Mouse (Mus musculus) hindbrain, embryonic 13.5 days (tissue): ENCODE data around the gene Qsox1. TPM values are rescaled to one million over a fixed set of nuclear protein-coding genes. Genes with fewer than 3 reads are reported as not detected.

Experiments
- ATAC-seq: fragments of 200-750 bp; cut with Nextera tagmentation; 2 replicates; pipeline ENCODE4 v1.8.0; 2017; ENCODE audit warnings: moderate TSS enrichment; ENCODE audit not compliant: low FRiP score
- H3K27ac ChIP-seq: fragments of 300-500 bp; sonication (generic); 2 replicates; pipeline ENCODE4 v1.5.1; 2015; ENCODE audit warnings: inconsistent platforms, mild to moderate bottlenecking, moderate library complexity
- H3K27me3 ChIP-seq: fragments of 300-500 bp; sonication (generic); 2 replicates; pipeline ENCODE4 v1.6.1; 2015; ENCODE audit warnings: mild to moderate bottlenecking, inconsistent platforms
- H3K36me3 ChIP-seq: fragments of 300-500 bp; sonication (generic); 2 replicates; pipeline ENCODE4 v1.6.1; 2015; ENCODE audit warnings: mild to moderate bottlenecking, inconsistent platforms
- H3K4me1 ChIP-seq: fragments of 300-500 bp; sonication (generic); replicated peaks from 2 replicates; pipeline ENCODE4 v1.6.1; 2015; ENCODE audit warnings: inconsistent platforms
- H3K4me2 ChIP-seq: fragments of 300-500 bp; sonication (generic); 2 replicates; pipeline ENCODE4 v1.6.1; 2015; ENCODE audit warnings: inconsistent platforms, mild to moderate bottlenecking, moderate library complexity
- H3K4me3 ChIP-seq: fragments of 300-500 bp; sonication (generic); 2 replicates; pipeline ENCODE4 v1.5.1; 2015; ENCODE audit warnings: mild to moderate bottlenecking, inconsistent platforms
- H3K9ac ChIP-seq: fragments of 300-500 bp; sonication (generic); 2 replicates; pipeline ENCODE4 v1.6.1; 2015; ENCODE audit warnings: mild to moderate bottlenecking, inconsistent platforms
- H3K9me3 ChIP-seq: fragments of 300-500 bp; sonication (generic); 2 replicates; pipeline ENCODE4 v1.6.1; 2016; ENCODE audit warnings: inconsistent platforms
- WGBS: fragments of 180-500 bp; shearing (Covaris S2); methylation state at CpG from one replicate; pipeline ENCODE4 v1.1.7; 2015; 5-methylcytosine and 5-hydroxymethylcytosine counted together
- polyA plus RNA-seq: library from polyadenylated mRNA; unstranded; fragments of >200 nt; fragmentation: Nextera tagmentation; extraction: Ambion mirVana; gene quantifications from 2 replicates; pipeline ENCODE4 v1.2.1, GENCODE M21; 2015

Gene Qsox1
- polyA plus RNA-seq, 1 experiment from 2014 or later = 25.3 TPM

DNA sequence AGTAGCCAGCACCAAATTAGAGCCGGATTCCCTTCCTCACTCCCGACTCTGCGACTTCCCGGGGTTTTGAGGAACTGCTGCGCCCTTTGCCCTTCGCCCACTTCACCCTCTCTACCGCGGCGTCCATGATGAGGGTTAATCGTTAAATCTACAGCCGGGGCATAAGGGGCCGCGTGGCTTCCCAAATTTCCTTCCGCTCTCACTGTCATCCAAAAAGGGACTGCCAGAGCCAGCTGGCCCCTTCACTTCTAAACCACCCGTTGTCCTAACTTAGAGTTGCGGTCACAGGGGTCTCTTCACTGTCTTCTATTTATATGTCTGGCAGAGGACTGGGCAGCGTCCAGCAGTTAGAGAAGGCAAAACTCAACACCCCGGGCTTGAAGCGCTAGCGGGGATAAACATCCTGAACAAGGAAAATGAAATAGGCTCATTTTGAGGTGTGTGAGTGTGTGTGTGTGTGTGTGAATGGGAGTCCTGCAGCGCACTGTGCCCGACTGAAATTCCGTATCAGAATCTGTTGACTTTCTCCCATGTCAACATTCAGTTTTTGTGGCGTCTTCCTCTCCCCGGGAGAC is 74.8 kb downstream of the Qsox1 start:
- no peaks in the 10 kb centered on the region for H3K9me3 ChIP-seq
- no peak for ATAC-seq
- peak overlapping the region; percentile 39; the same call in 1 of the 2 replicates for H3K9ac ChIP-seq
- peak overlapping the region; percentile 21; the same call in 1 of the 2 replicates for H3K4me3 ChIP-seq
- peak overlapping the region; percentile 21 for H3K4me2 ChIP-seq
- H3K36me3 ChIP-seq = no peaks in the 10 kb centered on the region
- no peak overlapping the region; the same call in 1 of the 2 replicates for H3K27ac ChIP-seq
- peaks cover 29% of the 10 kb centered on the region for H3K4me1 ChIP-seq
- peaks cover 99% of the 10 kb centered on the region for H3K27me3 ChIP-seq
- WGBS = under 1% methylated on average over 25 of the region's 25 CpGs

DNA sequence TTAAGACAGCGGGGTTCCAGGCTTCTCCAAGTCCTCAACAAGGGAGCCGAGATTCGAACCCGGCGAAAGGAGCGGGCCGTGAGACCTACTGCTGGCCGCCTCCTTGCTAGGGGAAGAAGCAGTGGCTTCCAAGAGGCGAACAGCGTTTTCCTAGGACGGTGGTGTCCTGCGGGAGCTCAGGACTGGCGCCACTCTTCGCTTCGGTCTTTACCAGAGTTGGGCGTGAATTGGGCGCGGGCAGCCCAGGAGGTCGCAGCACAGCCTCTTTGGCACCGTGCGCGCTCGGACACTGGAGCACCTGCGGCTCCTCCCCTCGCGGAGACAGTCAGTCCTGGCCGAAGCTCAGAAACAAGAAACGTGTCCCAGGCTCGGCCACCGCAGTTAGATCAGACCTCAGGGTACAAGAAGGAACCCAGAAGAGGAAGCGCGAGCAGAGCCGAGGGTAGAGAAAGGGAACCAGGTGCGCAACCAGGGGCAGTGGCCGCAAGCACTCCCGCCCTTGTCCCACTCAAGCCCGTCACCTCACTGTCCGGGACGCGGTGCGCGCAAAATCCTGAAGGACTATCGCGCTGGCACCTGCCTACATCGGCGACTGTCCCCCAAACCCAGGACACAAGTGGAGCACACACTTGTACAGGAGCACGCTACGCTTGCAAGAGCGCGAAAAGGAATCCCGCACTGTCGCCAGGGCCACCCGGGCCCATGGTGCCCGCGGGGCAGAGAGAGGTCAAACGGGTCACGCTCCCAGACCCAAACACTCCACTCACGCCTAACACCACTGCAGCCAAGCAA is 75.5 kb downstream of the Qsox1 start:
- Histone ChIP-seq H3K27ac (no peak overlapping the region), H3K36me3 (no peaks in the 10 kb centered on the region), H3K27me3 (peaks cover 99% of the 10 kb centered on the region), H3K4me2 (peak overlapping the region; percentile 21), H3K9me3 (no peaks in the 10 kb centered on the region), H3K4me1 (peaks cover 22% of the 10 kb centered on the region), H3K9ac (peak overlapping the region; percentile 39; the same call in 1 of the 2 replicates), H3K4me3 (peak overlapping the region; percentile 21)
- WGBS = under 1% methylated on average over 58 of the region's 58 CpGs
- no peak for ATAC-seq

DNA sequence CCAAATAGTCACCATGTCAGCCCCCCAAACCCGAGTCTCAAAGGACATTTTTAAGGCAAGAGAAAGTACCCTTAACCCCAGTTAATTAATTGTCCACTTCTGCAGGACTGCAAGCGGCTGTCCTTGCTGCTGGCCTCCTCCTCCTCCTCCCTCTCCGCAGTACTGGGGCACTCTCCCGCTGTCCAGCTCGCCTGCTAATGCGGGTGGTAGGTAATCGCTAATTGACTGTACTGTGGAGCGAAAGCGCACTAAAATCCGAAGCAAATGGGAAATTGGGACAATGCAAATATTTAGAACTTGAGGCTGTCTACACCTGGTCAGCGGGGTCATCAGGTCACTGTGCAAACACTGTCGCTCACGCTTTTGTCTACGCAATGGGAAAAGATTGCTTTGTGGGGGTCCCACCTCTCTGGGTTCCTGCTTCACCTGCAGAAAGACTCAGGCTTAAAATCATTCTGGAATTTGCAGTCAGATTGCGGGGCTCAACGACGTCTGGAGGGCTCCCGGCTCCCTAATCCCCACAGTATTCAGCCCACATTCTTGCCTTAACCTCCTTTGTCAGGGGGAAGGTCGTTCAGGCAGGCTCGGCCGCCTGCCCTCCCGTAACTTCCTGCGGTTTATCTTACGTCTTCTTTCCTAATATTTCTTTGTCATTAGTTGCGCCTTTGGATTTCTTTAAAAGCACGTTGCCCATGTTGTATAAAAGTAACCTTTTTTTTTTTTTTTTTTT is 76.4 kb downstream of the Qsox1 start:
- Histone ChIP-seq H3K4me3 (no peak overlapping the region), H3K27ac (no peak overlapping the region), H3K4me2 (0 out of 2 replicates have a peak overlapping the region, but pooled peaks have one; percentile 21)

GRCm38 (mm10) chr1:155731156-155731555 is 81.5 kb downstream of the Qsox1 start:
- H3K4me3 ChIP-seq = no peak overlapping the region
- ATAC-seq = no peak
- 3% methylated on average over 2 of the region's 2 CpGs for WGBS
- peaks cover 12% of the 10 kb centered on the region for H3K4me1 ChIP-seq
- no peak overlapping the region for H3K27ac ChIP-seq
- no peaks in the 10 kb centered on the region for H3K36me3 ChIP-seq
- H3K4me2 ChIP-seq = no peak overlapping the region
- H3K9me3 ChIP-seq = no peaks in the 10 kb centered on the region
- no peak overlapping the region for H3K9ac ChIP-seq
- peaks cover 97% of the 10 kb centered on the region for H3K27me3 ChIP-seq

More for the DNA sequence above, 76.4 kb downstream of the Qsox1 start:
- WGBS = under 1% methylated on average over 26 of the region's 26 CpGs
- Histone ChIP-seq H3K27me3 (peaks cover 99% of the 10 kb centered on the region), H3K4me1 (peaks cover 12% of the 10 kb centered on the region; the same call in 1 of the 2 replicates), H3K9ac (no peak overlapping the region), H3K36me3 (no peaks in the 10 kb centered on the region), H3K9me3 (no peaks in the 10 kb centered on the region)
- ATAC-seq = no peak

DNA sequence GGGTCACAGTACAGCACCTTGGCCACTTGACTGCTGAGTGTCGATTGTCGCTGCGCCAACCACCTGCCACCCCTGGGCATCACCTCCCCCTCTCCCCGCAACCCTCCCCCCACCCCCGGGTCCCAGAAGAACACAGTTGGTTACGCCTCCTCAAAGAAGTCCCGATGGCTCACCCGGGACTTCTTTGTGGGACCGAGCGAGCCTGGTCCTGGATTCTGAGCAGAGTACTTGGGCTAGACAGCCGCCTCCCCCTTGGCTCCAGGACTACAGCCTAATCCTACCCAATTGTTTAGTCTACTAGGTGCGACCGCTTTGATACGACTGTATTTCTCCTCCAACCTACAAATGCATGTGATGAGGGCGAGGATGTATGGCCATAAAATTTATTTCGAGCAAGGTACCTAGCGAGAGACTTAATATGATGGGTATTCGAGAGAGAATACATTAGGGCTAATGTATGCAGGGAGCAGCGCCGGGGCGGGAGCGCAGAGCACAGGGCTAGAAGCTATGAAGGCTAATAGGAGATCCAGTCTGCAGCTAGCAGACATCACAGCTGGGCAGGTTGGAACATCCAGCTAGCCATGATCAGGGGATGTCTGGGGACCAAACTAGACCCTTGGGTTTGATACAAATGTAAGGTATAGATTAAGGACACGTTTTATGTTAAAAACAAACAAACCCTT is 83.4 kb downstream of the Qsox1 start:
- Histone ChIP-seq H3K9me3 (no peaks in the 10 kb centered on the region), H3K4me2 (peak overlapping the region; percentile 45), H3K36me3 (no peaks in the 10 kb centered on the region), H3K9ac (peak overlapping the region; percentile 31; the same call in 1 of the 2 replicates), H3K4me1 (peaks cover 12% of the 10 kb centered on the region), H3K27ac (no peak overlapping the region), H3K27me3 (peaks cover 98% of the 10 kb centered on the region), H3K4me3 (peak overlapping the region; percentile 21; the same call in 1 of the 2 replicates)
- peak; percentile 38; the same call in 1 of the 2 replicates for ATAC-seq
- under 1% methylated on average over 23 of the region's 23 CpGs for WGBS

DNA sequence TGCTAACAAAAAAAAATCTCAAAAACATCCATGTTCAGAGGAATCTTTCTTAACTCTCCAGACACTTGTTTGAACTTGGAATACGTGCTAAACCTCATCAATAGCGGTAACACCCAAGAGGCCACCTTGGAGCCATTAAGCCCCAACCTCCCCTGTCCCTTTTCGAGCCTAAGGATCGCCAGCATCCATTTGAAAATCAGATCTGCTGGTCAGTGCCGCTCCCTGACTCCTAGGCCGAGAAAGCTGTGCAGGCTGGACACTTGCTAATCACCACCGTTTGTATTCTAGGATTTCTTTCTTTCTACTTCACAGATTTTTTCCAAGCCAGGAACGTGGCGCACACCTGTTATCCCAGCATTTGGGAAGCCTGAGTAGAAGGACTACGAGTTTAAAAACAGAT is 84.9 kb downstream of the Qsox1 start:
- H3K27me3 ChIP-seq = peaks cover 98% of the 10 kb centered on the region
- WGBS = 26% methylated on average over 10 of the region's 10 CpGs
- no peaks in the 10 kb centered on the region for H3K9me3 ChIP-seq
- no peak overlapping the region for H3K4me2 ChIP-seq
- no peak for ATAC-seq
- no peak overlapping the region for H3K27ac ChIP-seq
- no peak overlapping the region for H3K4me3 ChIP-seq
- no peak overlapping the region for H3K9ac ChIP-seq
- H3K4me1 ChIP-seq = peaks cover 14% of the 10 kb centered on the region
- no peaks in the 10 kb centered on the region for H3K36me3 ChIP-seq

Other genes starting within 250 kb of the Qsox1 start
- 6.4 and 9.3 TPM in 2 replicates for gene Lhx4, start 61.2 kb downstream of the Qsox1 start, polyA plus RNA-seq
- 11.5 and 12.8 TPM in 2 replicates for gene Cep350, start 160.4 kb upstream of the Qsox1 start, polyA plus RNA-seq
- 66.9 and 71.8 TPM in 2 replicates for gene Tor1aip2, start 222.5 kb upstream of the Qsox1 start, polyA plus RNA-seq
- 26.5 and 26.7 TPM in 2 replicates for gene Tor1aip1, start 223.6 kb upstream of the Qsox1 start, polyA plus RNA-seq